Mouse (Mus musculus) left cerebral cortex, adult 6 months (tissue): ENCODE results near the gene Orc5. TPM values are rescaled to one million over a fixed set of nuclear protein-coding genes. Genes with fewer than 3 reads are reported as not detected.

Experiments
- long read RNA-seq, 2 experiments: library from polyadenylated mRNA; unstranded; transcript quantifications; one replicate each; pipeline ENCODE4 v2.0.0; 2019 to 2020
- polyA plus RNA-seq: library from polyadenylated mRNA; unstranded; fragments of <200 nt; fragmentation: Nextera tagmentation; gene quantifications from 2 replicates; pipeline ENCODE4 v1.2.3, GENCODE M21; 2021

Gene Orc5
- polyA plus RNA-seq: 19.0 and 19.9 TPM in 2 replicates
- long read RNA-seq, experiment 1, transcript Orc5-201 (14 exons, 2,103 nt): major isoform, 75 of 120 reads
- long read RNA-seq, experiment 1, partial matches to known transcripts: 6 of 120 reads
- long read RNA-seq, experiment 1, other reads (novel, unspliced or antisense): 35 of 120 reads
- long read RNA-seq, experiment 2, transcript Orc5-201 (14 exons, 2,103 nt): major isoform, 12 of 24 reads
- long read RNA-seq, experiment 2, partial matches to known transcripts: 5 of 24 reads
- long read RNA-seq, experiment 2, other reads (novel, unspliced or antisense): 6 of 24 reads

GRCm38 (mm10) chr5:22550033-22550551 lies at the start of gene Orc5:
TSS of gene Orc5 (minus strand) at chr5:22550429.

Other genes starting within 250 kb of the Orc5 start
- gene Reln, start 205.7 kb downstream of the Orc5 start, polyA plus RNA-seq: 8.7 and 10.3 TPM in 2 replicates
- gene Lhfpl3, start 195.6 kb upstream of the Orc5 start, polyA plus RNA-seq: 14.2 and 14.6 TPM in 2 replicates